Mouse (Mus musculus) erythroblast, embryonic 14.5 days (primary cell): ENCODE results near the gene Sox12. TPM values are rescaled to one million over a fixed set of nuclear protein-coding genes. Genes with fewer than 3 reads are reported as not detected.

Source experiments
- H3K27me3 ChIP-seq: 2 replicates; pipeline ENCODE4 v1.6.1; 2012; ENCODE audit warnings: inconsistent platforms; ENCODE audit not compliant: control insufficient read depth
- H3K36me3 ChIP-seq: 2 replicates; pipeline ENCODE4 v1.6.1; 2012; ENCODE audit warnings: mild to moderate bottlenecking, inconsistent platforms; ENCODE audit not compliant: control insufficient read depth
- H3K4me1 ChIP-seq: 2 replicates; pipeline ENCODE4 v1.6.1; 2012; ENCODE audit warnings: inconsistent platforms; ENCODE audit not compliant: control insufficient read depth
- H3K4me3 ChIP-seq: replicated peaks from 2 replicates; pipeline ENCODE3; 2012; ENCODE audit warnings: moderate library complexity, mild to moderate bottlenecking, inconsistent platforms
- H3K9me3 ChIP-seq: 2 replicates; pipeline ENCODE4 v1.6.1; 2012; ENCODE audit warnings: low read length, inconsistent platforms, mixed read lengths; ENCODE audit not compliant: control insufficient read depth
- GATA1 ChIP-seq: IDR thresholded peaks from 2 replicates; pipeline ENCODE4 v1.6.1; 2012; ENCODE audit warnings: low read length, inconsistent platforms, mixed read lengths
- TAL1 ChIP-seq: IDR thresholded peaks from 3 replicates; pipeline ENCODE4 v1.6.1; 2012; ENCODE audit warnings: low read length, inconsistent platforms, mixed read lengths
- polyA plus RNA-seq: library from polyadenylated mRNA; stranded (reverse); fragments of >175 nt; gene quantifications from 2 replicates; pipeline ENCODE4 v1.2.3, GENCODE M21; 2012

Gene Sox12
- polyA plus RNA-seq, 1 experiment, result 1.4 TPM

DNA sequence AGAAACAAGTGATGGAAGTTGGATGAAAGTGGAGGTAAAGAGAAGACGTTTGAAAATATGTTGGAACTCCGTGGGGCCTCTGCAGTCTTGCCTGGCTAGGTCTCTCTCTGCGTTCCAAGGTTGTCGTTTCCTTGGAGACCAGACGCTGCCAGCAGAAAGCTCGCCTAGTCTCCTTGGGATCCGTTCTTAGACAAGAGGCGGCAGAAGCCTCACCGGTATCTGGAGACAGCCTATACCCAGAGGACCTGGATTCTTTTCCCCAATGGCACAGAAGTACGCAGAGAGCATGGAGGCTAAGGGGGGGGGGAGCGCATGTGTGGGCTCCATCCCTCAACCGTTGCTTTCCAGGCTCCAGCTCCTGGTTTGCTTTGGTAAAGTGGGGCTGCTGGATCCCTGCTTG, 29.6 kb upstream of the Sox12 start:
- Histone ChIP-seq H3K4me1 (no peaks in the 10 kb centered on the region), H3K36me3 (no peaks in the 10 kb centered on the region), H3K9me3 (no peaks in the 10 kb centered on the region), H3K4me3 (no peak overlapping the region), H3K27me3 (peaks cover 2% of the 10 kb centered on the region; the same call in 1 of the 2 replicates)
- TF ChIP-seq TAL1 (no peak), GATA1 (no peak)

DNA sequence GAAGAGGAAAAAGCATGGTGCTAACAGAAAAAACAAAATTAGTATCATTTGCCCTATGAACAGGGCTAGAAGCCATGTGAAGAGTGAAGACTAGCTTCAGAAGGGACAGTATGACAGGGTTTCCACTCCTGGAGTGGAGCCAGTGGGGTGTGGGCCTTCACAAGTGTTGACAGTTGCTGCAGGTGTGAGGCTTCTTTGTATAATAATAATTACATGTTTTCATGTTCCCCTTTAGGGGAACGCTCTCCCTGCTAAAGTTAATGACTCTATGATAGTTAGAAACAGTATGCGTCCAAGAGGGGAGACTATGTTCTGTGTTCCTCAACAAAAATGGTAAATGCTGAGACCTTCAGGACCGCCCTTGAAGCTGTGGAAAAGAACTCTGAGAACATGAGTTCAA, 17.9 kb upstream of the Sox12 start:
- Histone ChIP-seq H3K9me3 (peaks cover 11% of the 10 kb centered on the region), H3K4me3 (peak overlapping the region; percentile 90), H3K4me1 (peaks cover 45% of the 10 kb centered on the region), H3K27me3 (no peaks in the 10 kb centered on the region), H3K36me3 (peaks cover 21% of the 10 kb centered on the region)
- TF ChIP-seq TAL1, result no peak
- no peak for TF ChIP-seq GATA1

DNA sequence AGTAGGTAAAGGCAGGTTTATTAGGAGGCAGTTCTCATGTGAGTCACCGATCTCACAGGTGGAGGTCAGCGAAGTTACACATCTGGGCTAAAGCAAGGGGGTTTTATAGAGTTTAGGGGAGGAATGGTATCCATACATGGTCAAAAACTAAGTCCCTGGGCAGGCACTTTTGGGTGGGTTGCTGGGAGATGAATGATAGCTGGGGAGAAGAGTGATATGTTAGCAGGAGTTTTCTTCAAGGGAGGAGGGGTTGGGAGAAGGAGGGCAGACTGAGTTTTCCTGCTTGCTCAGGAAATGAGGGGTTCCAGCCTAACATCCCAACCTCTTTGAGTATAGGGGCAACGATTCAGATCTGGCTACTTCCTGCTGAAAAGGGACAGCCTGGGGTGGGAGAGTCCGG, 17.4 kb upstream of the Sox12 start, which contains the start of gene 6820408C15Rik:
Gene 6820408C15Rik, plus strand, starts transcription at position 301 of the 400 bp plus-strand sequence.
- Histone ChIP-seq H3K4me1 (peaks cover 49% of the 10 kb centered on the region), H3K36me3 (peaks cover 25% of the 10 kb centered on the region), H3K27me3 (no peaks in the 10 kb centered on the region), H3K4me3 (peak within 1 kb of the TSS; percentile 90), H3K9me3 (peaks cover 10% of the 10 kb centered on the region)
- no peak for TF ChIP-seq GATA1
- TF ChIP-seq TAL1, result no peak

DNA sequence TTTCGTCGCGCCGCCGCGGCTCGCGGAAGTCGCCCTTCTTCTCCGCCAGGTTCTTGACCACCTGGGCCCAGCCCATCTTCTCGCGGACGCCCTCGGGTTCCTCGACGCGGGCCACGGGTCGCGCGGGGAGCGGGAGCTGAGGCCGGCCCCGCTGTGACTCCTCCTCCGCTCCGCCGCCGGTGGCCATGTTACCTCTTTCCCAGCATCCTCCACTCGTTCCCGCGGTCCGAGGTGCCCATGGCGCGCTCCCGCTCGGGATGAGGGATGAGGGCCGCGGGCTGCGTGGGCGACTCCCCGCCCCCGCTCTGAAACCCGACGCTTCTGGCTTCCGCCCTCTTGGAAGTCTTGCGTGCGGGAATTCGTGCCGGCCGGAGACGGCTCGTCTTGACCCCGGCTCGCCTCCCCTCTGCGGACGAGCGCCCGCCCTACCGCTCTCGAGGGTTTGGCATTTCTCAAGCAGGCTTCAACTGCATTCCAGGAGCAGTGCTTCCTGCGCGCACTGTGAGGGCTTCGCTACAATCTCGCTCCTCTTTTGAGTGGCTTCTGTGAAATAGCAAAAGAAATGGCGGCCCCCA, 16.8 kb upstream of the Sox12 start, which contains the start of gene Zcchc3:
Gene Zcchc3, minus strand, starts transcription at position 437 of the 575 bp plus-strand sequence.
- H3K27me3 ChIP-seq, result no peaks in the 10 kb centered on the region
- H3K9me3 ChIP-seq, result peaks cover 7% of the 10 kb centered on the region
- peaks cover 25% of the 10 kb centered on the region for H3K36me3 ChIP-seq
- peaks cover 52% of the 10 kb centered on the region for H3K4me1 ChIP-seq
- H3K4me3 ChIP-seq, result peak within 1 kb of the TSS; percentile 90
- TF ChIP-seq GATA1 (no peak), TAL1 (no peak)

DNA sequence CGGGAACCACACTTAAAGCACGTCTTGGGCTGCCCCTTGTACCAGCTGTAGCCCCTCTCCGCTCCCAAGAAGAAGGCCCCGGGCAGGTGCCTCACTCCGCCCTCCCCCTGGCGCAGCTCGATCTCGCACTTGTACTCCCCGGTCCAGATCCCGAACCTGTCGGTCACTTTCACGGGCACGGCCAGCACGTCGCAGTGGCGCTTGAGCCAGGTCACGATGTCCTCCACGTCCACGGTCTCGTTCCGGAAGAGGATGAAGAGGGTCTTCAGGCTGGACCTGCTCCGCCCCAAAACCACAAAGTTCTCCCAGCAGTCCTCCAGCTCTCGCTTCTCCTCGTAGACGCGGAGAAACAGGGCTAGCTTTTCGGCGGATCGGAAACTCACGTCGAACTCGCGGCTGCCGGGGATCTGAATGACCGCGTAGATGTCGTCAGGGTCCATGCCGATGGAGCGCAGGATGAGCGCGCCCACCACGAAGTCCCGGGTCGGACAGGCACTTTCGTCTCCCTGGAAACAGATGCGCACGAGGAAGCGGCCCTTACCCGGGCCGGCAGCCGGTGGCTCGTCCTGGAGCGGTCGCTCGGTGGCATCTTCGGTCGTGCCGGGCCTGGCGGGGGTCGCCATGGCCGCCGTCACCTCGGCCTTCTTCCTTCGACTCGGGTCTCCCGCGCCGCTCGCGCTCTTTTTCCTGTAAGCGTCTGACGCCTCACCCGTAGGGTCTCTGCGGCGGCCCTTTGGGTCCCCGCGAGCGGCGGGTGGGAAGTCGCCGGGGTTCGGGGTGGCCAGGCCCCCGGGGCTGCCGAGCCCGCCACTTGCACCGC, 16.1 kb upstream of the Sox12 start:
- Histone ChIP-seq H3K9me3 (peaks cover 7% of the 10 kb centered on the region), H3K4me3 (peak overlapping the region; percentile 90), H3K27me3 (no peaks in the 10 kb centered on the region), H3K36me3 (peaks cover 25% of the 10 kb centered on the region), H3K4me1 (peaks cover 56% of the 10 kb centered on the region)
- TF ChIP-seq TAL1 (no peak), GATA1 (no peak)

DNA sequence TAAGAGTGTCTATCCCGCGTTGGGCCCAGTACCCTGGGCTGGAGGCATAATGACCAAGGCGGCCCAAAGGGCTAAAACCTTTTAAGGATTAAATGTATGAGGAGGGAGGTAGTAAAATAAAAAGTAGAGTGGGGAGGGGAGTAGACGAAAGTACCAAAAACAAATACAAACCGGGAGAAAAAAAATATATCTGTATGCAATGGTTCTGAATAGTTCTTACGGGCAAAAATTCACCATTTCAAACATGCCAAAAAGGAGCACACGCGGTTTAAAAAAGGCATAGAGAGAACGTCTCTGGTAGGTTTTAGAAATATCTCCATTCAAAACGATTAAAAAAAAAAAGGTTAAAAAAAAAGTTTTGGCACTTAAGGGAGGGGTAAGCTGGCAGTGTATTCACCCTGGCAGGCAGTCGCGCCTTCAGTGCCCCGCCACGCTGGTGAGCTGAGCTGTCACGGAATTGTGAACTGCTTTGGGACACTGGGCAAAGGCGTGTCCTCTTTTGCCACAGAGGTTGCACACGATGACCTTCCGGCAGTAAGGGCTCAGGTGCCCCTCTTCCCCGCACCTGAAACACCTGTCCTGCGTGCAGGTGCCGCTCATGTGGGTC, 15.4 kb upstream of the Sox12 start:
- H3K9me3 ChIP-seq, result peaks cover 7% of the 10 kb centered on the region
- TF ChIP-seq GATA1 (no peak), TAL1 (no peak)
- peak overlapping the region; percentile 90 for H3K4me3 ChIP-seq
- H3K27me3 ChIP-seq, result no peaks in the 10 kb centered on the region
- H3K4me1 ChIP-seq, result peaks cover 56% of the 10 kb centered on the region
- peaks cover 25% of the 10 kb centered on the region for H3K36me3 ChIP-seq

DNA sequence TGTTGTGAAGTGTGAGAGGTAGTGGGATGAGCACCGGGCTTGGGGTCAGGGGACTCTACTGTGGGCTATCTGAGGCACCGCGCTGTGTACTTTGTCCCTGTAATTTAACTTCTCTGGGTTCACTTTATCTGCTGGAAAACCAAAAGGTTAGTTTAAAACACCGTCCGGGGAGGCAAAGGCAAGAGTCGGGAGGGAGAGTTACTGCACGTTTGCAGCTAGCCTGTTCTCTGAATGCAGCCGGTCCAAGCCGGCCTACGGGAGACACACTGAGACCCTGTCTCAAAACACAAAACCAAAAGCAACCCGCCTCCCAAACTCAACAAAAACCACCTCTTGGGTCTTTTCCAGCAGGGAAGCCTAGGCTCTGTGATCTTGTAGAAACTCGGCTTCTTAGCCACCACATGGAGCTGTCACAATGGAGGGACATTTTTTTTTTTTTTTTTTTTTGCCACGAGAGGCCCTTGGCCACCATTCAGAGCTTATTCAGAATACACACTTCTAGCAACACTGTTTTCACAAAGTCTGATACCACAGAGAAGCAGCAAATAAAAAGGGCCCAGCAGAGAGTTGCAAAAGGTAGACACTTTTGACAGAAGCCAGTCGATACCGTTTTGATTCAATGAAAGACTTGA, 14.8 kb upstream of the Sox12 start:
- Histone ChIP-seq H3K9me3 (peaks cover 7% of the 10 kb centered on the region), H3K27me3 (no peaks in the 10 kb centered on the region), H3K4me3 (peak overlapping the region; percentile 90), H3K36me3 (peaks cover 25% of the 10 kb centered on the region), H3K4me1 (peaks cover 56% of the 10 kb centered on the region)
- TF ChIP-seq GATA1 (no peak), TAL1 (no peak)

DNA sequence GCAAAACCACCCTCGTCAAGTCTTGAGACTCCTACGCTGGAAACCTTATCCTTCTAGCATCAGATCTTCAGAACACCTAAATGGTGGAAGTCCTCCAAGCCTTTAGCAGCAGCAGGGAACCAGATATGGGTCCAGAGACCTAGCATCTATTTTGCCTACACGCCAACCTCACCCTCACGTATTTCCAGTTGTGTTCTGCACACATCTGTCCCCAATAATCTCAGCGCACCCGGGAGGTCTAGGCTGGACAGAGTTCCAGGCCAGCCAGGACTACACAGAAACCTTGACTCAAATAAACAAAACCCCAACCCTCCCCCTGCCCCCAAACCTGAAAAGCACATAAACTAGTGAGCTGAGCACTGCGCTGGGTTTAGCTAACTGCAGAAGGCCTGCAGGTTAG, 13.6 kb upstream of the Sox12 start:
- no peak for TF ChIP-seq GATA1
- no peak for TF ChIP-seq TAL1
- H3K27me3 ChIP-seq, result no peaks in the 10 kb centered on the region
- peaks cover 25% of the 10 kb centered on the region for H3K36me3 ChIP-seq
- peak overlapping the region; percentile 42 for H3K4me3 ChIP-seq
- peaks cover 63% of the 10 kb centered on the region for H3K4me1 ChIP-seq
- H3K9me3 ChIP-seq, result peaks cover 7% of the 10 kb centered on the region
